Mouse (Mus musculus): ENCODE results near the gene Ly86. TPM values are rescaled to one million over a fixed set of nuclear protein-coding genes. Genes with fewer than 3 reads are reported as not detected.

Gene Ly86
- total RNA-seq, 2 experiments from 2014 or later: 0.56 to 0.88 TPM

DNA sequence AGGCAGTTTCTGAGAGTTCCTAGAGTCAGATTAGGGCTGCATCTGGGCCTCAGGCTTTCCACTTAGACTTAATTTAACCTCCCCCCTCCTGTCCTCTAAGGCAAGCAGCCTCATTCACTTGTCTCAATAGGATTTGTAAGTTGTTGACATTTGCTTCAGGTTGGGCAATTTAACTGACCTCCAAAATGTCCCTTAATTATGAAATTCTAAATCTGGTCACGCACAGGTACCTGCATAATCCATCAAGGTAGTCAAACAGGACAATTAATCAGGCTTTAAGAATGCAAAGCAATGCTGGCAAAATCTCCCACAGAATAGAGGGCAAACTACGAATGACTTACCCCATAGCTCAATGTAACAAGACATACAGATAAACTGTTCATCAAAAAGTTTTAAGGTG, 8.0 kb downstream of the Ly86 start:
- no peak for DNase-seq

- DNase-seq: no peak
These were observed 8.9 kb downstream of the Ly86 start for GRCm38 (mm10) chr13:37353868-37354267.

DNA sequence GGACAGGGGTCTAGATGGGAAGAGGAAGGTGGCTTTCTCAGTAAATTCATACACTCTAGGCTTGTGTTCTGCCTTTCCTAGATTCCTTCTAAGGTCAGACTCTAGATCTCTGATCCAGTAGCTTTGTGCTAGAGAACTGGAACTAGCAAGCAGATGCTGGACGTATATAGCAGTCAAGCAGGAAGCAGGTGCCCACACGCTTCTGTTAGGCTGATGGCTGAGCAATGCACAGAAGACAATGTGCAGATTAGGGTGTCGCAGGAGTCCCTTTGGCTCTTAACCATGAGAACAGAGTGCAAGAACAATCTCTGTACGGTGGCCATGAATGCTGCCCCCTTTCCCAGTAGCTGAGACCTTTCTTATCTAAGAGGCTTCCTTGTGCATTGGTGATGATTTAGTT, 9.4 kb downstream of the Ly86 start:
- DNase-seq: no peak

DNA sequence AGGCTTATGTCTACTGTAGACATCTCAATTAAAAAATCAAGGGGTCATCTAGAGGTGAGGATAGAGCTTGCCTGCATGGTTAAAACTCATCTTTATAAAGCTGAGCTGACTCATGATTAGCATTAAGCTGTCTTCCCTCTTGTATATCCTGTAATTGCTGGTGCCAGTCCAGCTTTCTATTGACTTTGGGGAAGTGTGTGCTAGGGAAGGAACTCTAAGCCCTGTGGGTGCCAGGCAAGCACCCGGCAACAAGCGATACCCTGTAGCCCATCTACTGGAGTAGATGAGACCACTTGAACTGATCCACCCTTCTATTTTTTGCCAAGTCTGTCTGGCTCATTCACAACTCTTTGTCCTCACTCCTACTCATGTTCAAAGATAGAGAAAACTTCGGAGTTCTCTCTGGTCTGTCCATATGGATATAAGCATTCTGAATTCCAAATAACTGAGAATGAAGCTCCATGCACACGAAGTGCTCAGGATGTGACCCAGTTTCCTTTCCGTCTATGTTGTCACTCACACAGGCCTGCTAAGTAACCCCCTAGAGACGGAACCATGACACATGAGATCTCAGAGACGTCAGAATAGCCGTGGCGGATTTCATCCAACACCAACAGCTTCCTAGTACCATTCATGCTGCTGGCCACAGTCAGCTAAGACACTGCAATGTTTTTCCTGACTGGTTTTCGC, 10.8 kb downstream of the Ly86 start:
- DNase-seq: no peak

DNA sequence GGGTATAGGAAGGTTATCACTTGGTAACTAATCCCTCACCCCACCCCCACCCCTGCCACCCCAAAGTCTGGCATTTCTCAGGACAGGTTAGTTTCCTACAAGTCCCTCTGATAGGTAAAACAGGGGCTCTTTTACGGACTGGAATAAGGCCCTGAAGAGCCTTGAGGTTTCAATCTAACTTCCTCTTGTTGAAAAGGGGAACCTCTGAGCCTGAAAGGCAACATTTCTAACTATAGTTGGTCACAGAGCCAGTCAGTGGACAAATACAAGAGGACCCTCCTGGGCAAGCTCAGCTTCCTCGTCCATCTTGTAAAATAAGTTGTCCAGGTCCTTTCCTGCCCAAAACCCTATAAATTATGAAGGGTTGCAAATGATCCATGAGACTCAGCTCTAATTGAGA, 11.5 kb downstream of the Ly86 start:
- DNase-seq: no peak

- no peak for DNase-seq
These were observed 13.1 kb downstream of the Ly86 start for GRCm38 (mm10) chr13:37358112-37358511.

GRCm38 (mm10) chr13:37361249-37361648, 16.2 kb downstream of the Ly86 start:
- no peak for DNase-seq

DNA sequence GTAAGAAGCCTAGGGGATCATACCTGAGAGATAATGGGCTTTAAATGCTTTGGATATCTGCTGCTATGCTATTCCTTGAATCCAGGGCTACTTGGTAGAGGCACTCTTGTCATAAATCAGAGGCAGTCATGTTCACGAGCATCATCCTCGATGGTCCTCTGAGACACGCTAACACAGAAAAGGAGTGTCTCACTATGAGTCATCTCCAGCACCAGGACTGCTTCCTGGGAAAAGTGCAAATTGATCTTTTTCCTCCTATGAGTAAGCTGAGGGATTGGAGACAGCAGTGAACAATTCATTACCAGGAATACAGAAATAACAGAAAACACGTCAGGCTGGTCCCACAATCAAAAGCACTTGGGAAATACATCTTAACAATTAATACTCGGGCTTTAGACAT, 19.3 kb downstream of the Ly86 start:
- no peak for DNase-seq

GRCm38 (mm10) chr13:37376411-37376810, 31.4 kb downstream of the Ly86 start:
- DNase-seq: no peak

- peak; percentile 13 for DNase-seq
These were observed 43.5 kb downstream of the Ly86 start for GRCm38 (mm10) chr13:37388222-37389202.

DNA sequence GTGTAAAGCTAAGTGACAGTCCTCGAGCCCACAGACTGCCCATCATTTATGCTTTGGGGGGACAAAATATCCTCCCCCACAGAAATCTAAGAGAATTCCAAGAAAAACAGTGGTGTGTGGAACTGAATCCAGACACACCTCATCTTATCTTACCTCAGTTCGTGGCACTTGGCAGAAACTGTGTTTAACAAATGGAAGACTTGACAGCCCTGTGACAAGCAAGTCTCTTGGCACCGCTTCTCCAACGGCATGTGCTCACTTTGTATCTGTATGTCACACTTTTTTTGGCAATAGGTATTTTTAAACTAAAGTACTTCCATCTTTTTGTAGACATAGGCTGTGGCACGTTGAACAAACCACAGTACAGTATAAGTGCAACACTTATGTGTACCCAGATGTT, 44.3 kb downstream of the Ly86 start:
- no peak for DNase-seq

DNA sequence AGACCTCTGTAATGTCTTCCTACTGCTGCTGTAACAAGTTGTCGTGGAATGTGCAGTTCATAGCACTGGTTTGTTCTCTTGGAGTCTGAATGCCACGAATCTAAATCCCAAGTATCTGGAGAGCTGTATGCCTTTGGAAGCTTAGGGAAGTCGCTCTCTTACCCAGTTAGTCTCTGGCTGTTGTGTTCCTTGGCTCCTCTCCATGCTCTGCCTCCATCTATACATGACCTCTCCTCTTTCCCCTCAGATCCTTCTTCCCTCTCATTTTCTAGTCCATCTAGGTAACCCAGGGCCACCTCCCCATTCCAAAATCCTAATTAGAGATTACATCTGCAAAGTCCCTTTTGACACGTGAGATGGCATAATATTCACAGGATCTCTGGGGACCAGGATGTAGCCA, 53.8 kb downstream of the Ly86 start:
- no peak for DNase-seq

DNA sequence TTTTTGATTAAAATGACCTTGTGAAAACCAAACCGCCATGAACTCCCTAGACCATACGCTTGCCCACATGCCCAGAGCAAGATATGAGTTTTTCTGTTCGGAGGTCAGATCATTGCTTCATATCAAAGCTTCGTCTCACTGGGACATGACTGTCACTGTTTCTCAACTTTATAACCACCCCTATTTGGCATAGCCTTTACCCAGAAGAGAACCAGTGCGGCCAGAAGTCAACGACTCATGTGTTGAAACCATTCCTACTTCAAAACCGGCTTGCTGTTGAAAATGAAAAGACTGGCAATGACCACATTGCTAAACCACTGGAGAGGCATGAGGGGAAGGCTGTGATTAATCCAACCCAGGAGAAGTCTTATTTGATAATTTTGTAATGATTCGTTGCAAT, 54.3 kb downstream of the Ly86 start:
- DNase-seq: no peak

GRCm38 (mm10) chr13:37402421-37402820, 57.4 kb downstream of the Ly86 start:
- DNase-seq: no peak

- DNase-seq: no peak
These were observed 58.7 kb downstream of the Ly86 start for GRCm38 (mm10) chr13:37403708-37404107.

DNA sequence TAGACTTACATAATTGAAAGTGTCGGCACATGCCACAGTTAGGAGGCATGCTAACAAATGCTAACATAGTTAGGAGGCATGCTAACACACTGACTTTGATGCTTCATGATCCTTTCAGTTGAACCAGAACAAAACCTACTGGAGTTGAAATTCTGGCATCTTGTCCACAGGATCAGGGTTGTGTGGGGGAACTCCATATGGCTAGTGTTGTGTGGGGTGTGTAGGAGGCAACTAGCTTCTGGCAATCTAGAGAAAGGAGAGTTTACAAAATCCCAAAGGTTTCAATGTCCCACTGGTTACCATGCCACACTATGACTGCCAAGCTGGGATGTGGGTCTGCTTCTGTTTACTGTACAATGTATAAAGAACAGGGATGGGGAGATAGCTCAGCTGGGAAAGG, 70.7 kb downstream of the Ly86 start:
- no peak for DNase-seq

DNA sequence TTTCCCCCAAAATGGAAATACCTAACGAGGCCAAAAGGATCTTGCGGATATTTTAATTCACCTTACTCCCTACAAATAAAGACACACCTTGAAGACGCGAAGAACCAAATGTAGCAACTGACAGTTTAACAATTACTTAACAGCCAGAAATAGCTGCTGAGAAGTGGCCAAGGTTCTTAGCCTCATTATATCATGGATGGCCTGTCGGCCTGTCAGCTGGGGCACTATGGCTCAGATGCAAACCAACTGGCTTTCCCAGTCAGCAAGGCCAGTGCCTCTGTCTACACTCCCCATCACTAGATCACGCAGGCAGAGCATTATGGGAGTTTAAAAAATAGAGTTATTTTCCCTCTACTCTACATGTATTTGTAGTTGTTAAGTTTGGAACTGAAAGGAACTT, 78.4 kb downstream of the Ly86 start:
- DNase-seq: no peak

DNA sequence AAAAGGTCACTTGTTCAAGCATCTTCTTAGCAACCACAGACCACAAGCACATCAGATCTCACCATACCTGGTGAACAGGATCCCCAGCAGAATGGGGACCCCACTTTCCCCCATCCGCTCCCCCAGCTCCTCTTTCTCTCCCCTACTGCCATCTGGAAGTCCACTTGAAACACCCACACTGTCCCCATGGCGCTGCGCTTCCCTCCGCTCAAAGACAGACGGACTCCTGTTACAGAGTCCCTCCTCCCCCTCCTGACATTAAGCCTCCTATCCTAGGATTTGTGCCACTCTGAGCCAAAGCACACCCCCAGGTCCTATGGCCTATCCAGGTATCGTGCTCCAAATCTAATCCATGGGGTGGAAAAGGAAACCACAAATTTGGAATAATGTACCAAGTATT, 79.9 kb downstream of the Ly86 start:
- no peak for DNase-seq

GRCm38 (mm10) chr13:37425406-37425805, 80.4 kb downstream of the Ly86 start:
- DNase-seq: no peak

GRCm38 (mm10) chr13:37426578-37427336, 81.7 kb downstream of the Ly86 start:
- DNase-seq: peak; percentile 1

DNA sequence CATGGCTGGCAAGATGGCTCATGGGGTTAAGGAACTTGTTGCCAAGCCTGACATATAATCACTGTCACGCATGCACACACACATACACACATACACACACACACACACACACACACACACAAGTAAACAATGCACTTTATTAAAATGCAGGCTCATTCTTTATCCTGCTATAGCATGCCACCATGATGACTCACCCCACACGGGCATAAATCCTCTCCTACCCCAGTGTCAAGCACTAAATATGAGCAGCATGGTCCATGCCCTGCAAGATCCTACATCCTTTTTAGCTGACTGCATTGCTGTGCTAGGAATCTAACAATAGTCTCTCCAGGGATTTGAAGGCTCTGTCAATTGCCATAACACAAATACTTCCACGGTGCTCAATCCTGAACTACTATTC, 83.5 kb downstream of the Ly86 start:
- peak; percentile 1 for DNase-seq

- DNase-seq: peak; percentile 2
These were observed 84.8 kb downstream of the Ly86 start for GRCm38 (mm10) chr13:37429661-37430271.
